Mouse (Mus musculus): ENCODE measurements around the gene Ctnna3.

Ctnna3 gene

GRCm38 (mm10) chr10:63526027-63526426 is 96.1 kb downstream of the Ctnna3 start:
- DNase-seq (ENCODE audit: low read depth): no peak

DNA sequence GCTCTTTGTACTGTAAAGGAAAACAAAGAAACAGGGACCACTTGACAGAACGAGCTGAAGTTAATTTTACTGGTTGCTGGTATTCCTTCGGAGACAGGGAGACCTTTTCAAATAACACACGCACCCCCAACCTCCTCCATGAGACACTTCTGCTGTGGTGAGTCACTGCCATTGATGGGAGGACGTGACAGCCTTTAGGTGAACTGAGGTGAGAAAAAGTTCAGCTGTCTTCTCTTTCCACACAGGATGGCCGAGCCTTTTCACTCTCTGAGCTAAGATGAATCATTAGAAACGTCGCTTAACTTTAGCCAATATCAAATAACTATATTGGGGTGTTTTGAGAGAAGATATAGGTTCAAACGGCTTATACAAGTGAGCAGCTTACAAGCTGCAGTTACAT is 102.5 kb downstream of the Ctnna3 start:
- no peak for DNase-seq (ENCODE audit: low read depth)

DNA sequence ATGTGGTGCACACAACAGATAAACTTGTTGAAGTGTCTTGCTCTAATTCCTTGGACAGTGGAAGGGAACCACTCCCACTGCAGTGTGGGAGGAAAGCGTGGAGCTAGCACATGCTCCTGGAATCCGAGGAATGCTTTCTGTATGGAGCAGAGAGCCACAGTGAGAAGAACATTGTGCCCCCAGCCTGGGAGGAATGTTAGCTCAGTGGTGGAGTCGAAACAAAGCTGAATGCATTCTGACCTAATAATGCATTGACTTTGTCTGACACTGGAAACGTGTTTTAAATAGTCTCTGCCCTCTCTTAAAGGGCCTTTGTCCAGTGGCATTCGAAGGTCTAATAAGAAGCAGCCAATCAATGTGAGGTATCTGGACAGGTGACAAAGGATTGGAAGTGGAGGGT is 111.9 kb downstream of the Ctnna3 start:
- DNase-seq (ENCODE audit: low read depth): no peak

GRCm38 (mm10) chr10:63542493-63542892 is 112.6 kb downstream of the Ctnna3 start:
- DNase-seq (ENCODE audit: low read depth): no peak

- no peak for DNase-seq (ENCODE audit: low read depth)
These were observed 136.8 kb downstream of the Ctnna3 start for GRCm38 (mm10) chr10:63566691-63567090.

GRCm38 (mm10) chr10:63571561-63571960 is 141.7 kb downstream of the Ctnna3 start:
- DNase-seq (ENCODE audit: low read depth): no peak

GRCm38 (mm10) chr10:63572866-63573265 is 143.0 kb downstream of the Ctnna3 start:
- DNase-seq (ENCODE audit: low read depth): no peak

DNA sequence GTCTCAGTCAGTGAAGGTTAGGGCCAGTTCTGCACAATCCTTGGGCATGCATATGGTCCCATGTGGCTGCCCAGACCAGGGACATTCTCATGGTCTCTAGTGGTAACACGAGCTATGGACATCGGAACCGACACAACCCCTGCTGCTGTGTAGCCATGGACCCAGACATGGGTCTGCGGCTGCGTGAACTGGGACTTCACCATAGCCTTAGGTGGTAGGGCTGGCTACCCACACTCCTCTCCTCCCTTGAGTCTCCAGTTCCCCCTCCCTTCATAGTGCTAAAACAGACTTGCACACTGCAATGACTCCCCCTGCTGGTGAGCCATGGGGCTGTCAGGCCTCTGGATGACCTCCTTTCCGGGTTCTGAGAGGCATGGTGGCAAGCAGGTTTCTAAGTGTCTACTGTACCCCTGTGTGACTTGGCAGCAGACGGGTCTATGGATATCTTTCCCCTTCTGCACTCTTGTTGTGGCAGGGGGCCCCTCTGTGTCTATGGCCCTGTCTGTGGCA is 144.3 kb downstream of the Ctnna3 start:
- DNase-seq (ENCODE audit: low read depth): no peak

GRCm38 (mm10) chr10:63582608-63583007 is 152.7 kb downstream of the Ctnna3 start:
- DNase-seq (ENCODE audit: low read depth): peak; percentile 34

- DNase-seq (ENCODE audit: low read depth): no peak
These were observed 154.0 kb downstream of the Ctnna3 start for GRCm38 (mm10) chr10:63583798-63584374.

DNA sequence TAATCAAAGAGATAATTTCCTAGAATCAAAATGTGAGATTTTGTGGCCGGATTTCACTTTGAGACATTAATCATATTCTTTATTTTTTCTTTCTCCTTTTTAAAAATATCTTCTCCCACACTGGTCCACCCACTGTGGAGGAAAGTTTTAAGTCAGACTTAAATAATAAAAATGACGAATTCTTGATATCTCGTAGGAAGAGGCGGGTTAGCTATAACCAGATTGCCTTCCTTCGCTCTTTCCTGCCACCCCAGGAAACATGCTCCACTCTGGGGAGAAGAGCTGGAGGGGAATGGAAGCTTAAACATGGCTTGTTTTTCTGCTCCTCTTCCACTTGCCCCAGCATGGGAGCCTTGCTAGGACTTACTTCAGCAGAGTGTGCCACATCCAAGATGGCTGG is 169.5 kb downstream of the Ctnna3 start:
- no peak for DNase-seq (ENCODE audit: low read depth)

DNA sequence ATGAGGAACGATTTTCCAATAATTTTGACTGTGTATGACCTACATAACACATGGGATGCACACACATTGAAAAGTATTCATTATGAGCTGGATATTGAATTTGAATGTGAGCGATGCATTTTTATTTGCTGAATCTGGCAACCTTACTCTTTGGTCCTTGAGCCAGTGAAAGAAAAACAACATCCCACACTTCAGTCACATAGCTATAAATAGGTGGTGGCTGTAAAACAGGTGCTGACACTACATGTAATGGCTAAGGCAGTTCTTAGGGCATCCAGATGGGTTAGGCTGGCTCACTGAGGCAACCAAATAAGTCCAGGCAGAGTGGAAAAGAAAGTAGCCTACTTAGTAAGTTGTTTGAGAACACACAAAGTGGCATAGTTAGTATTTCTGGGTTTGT is 171.3 kb downstream of the Ctnna3 start:
- DNase-seq (ENCODE audit: low read depth): no peak

GRCm38 (mm10) chr10:63628546-63628945 is 198.6 kb downstream of the Ctnna3 start:
- DNase-seq (ENCODE audit: low read depth): no peak

DNA sequence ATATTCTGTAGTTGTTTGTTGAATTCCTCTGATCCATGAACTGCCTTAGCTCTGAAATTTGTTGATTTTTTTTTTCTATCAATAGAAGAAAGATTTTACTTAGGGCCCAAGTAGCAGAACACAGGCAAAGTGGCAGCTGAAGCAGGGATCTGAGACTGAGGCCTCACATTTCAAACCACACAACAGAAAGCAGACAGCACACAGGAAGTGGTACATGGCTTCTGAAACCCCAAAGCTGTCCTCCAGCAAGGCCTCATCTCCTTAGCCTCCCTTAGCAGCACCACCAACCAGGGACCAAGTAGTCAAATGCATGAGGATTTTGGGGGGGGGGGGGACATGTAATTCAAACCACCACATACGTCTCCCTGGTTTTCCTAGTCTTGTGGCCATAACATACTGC is 204.0 kb downstream of the Ctnna3 start:
- no peak for DNase-seq (ENCODE audit: low read depth)

DNA sequence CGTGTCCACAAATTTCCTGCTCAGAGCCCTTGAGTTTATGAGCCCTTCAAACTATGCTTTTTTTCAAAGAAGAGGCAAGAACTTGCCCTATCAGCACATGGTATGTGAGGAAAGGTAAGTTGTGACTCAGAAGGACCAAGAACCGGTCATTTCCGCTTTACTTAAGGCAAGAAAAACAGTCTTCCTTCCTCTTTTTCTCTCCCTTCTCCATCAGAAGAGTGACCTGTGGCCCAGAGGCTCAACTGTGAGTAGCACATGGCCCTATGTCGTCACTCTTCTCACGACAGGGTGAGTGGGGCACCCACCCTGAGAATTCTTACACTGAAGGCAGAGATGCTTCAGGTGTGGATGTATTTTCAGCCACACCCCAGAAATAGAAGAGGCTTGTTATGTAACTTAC is 208.1 kb downstream of the Ctnna3 start:
- no peak for DNase-seq (ENCODE audit: low read depth)

DNA sequence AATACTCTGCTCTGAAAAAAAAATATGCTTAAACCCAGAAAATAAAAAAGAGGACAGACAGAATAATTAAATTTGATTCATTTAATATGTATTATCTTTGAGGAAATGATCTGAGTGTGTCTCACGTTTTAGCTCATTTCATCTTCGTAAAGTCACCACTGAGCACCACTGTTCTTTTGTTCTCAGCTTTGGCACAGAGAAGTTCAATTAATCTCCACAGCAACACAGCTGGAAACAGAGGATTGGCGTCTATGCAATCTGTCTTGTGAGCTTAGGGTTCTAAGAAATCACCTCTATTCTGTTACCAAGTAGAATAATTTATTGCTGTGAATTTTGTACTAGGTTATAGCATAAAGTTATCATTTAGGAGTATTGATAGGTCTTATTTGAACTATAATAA is 217.4 kb downstream of the Ctnna3 start:
- no peak for DNase-seq (ENCODE audit: low read depth)

DNA sequence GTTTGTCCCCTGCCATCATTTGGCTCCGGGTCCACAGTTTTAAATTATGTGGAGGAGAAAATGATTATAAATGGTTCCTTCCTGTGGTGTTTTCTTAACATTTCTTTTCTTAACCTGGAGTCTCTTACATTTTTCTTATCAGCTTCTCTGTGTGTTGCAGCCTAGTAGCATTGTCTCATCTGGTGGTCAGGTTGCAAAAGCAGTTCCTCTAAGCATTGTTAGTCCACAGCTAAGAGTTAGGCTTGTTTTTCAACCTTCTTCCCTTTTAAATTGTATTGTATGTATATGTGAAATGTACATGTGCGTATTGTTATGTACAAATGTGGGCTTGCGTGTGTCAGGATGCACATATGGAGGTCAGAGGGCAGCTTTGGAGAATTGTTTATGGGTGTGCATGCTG is 220.4 kb downstream of the Ctnna3 start:
- no peak for DNase-seq (ENCODE audit: low read depth)

GRCm38 (mm10) chr10:63652887-63653286 is 223.0 kb downstream of the Ctnna3 start:
- DNase-seq (ENCODE audit: low read depth): no peak

GRCm38 (mm10) chr10:63653571-63653970 is 223.7 kb downstream of the Ctnna3 start:
- no peak for DNase-seq (ENCODE audit: low read depth)

DNA sequence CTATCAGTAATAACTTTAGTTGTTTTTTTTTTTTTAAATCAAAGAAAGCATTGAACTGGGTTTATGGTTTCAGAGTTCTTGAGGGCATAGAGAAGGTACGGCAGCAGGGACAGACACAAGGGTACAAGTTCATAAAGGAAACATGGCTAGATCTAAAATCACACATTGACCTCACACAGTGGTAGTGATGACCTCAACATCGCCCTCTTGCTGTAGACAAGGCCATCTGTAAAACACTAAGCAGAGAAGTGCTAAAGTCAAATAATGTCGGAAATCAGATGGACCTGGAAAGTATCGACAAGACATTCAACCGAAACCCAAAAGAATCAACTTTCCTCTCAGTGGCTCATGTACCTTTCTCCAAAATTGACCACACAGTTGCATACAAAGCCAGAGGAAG is 224.7 kb downstream of the Ctnna3 start:
- no peak for DNase-seq (ENCODE audit: low read depth)

DNA sequence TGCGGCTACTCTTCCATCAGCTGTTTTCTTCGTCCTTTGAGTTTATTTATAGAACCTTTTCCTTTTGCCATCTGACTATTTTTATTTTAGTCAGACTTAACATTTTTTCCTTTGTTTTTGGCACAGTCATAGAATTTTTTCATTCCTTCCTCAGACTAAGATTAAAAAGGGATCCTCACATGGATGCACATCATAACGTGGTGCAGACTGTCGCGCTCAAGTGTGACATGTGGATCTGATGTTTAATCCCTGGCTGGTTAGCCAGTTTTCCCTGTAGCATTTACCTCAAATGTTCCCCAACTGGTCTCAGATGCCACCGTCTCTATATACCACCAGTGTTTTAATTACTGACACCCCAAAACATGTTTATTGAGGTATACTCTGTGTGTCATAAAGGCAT is 246.4 kb downstream of the Ctnna3 start:
- DNase-seq (ENCODE audit: low read depth): no peak

GRCm38 (mm10) chr10:63689233-63689632 is 259.3 kb downstream of the Ctnna3 start:
- no peak for DNase-seq (ENCODE audit: low read depth)

GRCm38 (mm10) chr10:63689651-63690050 is 259.8 kb downstream of the Ctnna3 start:
- no peak for DNase-seq (ENCODE audit: low read depth)

GRCm38 (mm10) chr10:63692039-63692438 is 262.1 kb downstream of the Ctnna3 start:
- peak; percentile 10 for DNase-seq (ENCODE audit: low read depth)

DNA sequence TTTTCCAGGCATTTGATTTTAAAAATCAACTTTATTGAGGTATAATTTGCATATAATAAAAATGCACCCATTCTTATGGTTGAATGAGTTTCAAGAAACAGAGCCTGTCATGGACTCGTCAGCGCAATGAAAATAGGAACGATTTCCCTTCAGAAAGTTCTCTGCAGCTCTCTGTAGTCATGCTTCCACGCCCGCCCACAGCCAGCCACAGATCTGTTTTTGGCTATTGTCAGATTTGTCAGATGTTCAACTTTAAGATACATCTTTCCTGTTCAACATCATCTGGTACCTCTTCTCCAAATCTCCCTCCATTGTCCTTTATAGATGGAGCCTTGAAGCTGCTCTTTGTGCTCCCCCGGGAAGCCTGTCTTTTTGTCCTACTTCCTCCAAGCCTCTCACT is 280.3 kb downstream of the Ctnna3 start:
- DNase-seq (ENCODE audit: low read depth): no peak

All from c-Kit-positive CD71-positive TER-119-negative erythroid progenitor cells, embryonic 14.5 days (primary cell).